Mouse (Mus musculus): ENCODE data around the gene Gucy2c. TPM values are rescaled to one million over a fixed set of nuclear protein-coding genes. Genes with fewer than 3 reads are reported as not detected.

Gene Gucy2c
- polyA plus RNA-seq, 1 experiment from 2014 or later = 75.1 TPM

- H3K9ac ChIP-seq = no peak overlapping the region
- H3K9me3 ChIP-seq = no peaks in the 10 kb centered on the region
- WGBS = 76% methylated on average over 10 of the region's 10 CpGs
- H3K4me3 ChIP-seq (replicated peaks) = no peak overlapping the region
- peaks cover 17% of the 10 kb centered on the region for H3K36me3 ChIP-seq
- no peaks in the 10 kb centered on the region for H3K27me3 ChIP-seq (replicated peaks)
- H3K27ac ChIP-seq = peak overlapping the region; percentile 10; the same call in 1 of the 2 replicates
- no peak overlapping the region for H3K4me2 ChIP-seq (replicated peaks)
- no peak for ATAC-seq
- peaks cover 19% of the 10 kb centered on the region for H3K4me1 ChIP-seq (replicated peaks)
Measured at GRCm38 (mm10) chr6:136811196-136811595, 29.6 kb upstream of the Gucy2c start.

- H3K27ac ChIP-seq = no peak overlapping the region
- 63% methylated on average over 13 of the region's 13 CpGs for WGBS
- no peak for ATAC-seq
- no peaks in the 10 kb centered on the region for H3K9me3 ChIP-seq
- peaks cover 19% of the 10 kb centered on the region for H3K4me1 ChIP-seq (replicated peaks)
- H3K4me2 ChIP-seq (replicated peaks) = peak overlapping the region; percentile 88
- H3K9ac ChIP-seq = peak overlapping the region; percentile 78; the same call in 1 of the 2 replicates
- peaks cover 7% of the 10 kb centered on the region for H3K36me3 ChIP-seq
- H3K27me3 ChIP-seq (replicated peaks) = no peaks in the 10 kb centered on the region
- peak overlapping the region; percentile 91 for H3K4me3 ChIP-seq (replicated peaks)
Measured at GRCm38 (mm10) chr6:136809673-136810072, 28.1 kb upstream of the Gucy2c start.

- Histone ChIP-seq H3K9me3 (no peaks in the 10 kb centered on the region), H3K9ac (peak overlapping the region; percentile 78), H3K27ac (peak overlapping the region; percentile 88), H3K4me2 (replicated peaks) (peak overlapping the region; percentile 88), H3K4me3 (replicated peaks) (peak overlapping the region; percentile 91), H3K36me3 (peaks cover 3% of the 10 kb centered on the region; the same call in 1 of the 2 replicates), H3K4me1 (replicated peaks) (peaks cover 19% of the 10 kb centered on the region), H3K27me3 (replicated peaks) (no peaks in the 10 kb centered on the region)
- no peak for ATAC-seq
- 19% methylated on average over 14 of the region's 14 CpGs for WGBS
Measured at GRCm38 (mm10) chr6:136809077-136809476, 27.5 kb upstream of the Gucy2c start.

- Histone ChIP-seq H3K27me3 (replicated peaks) (no peaks in the 10 kb centered on the region), H3K36me3 (0 out of 2 replicates have a peak, but pooled peaks cover 3% of the 10 kb centered on the region), H3K4me3 (replicated peaks) (peak overlapping the region; percentile 91), H3K9me3 (no peaks in the 10 kb centered on the region), H3K4me2 (replicated peaks) (peak overlapping the region; percentile 88), H3K9ac (peak overlapping the region; percentile 78), H3K4me1 (replicated peaks) (peaks cover 19% of the 10 kb centered on the region), H3K27ac (peak overlapping the region; percentile 88)
- ATAC-seq = peak; percentile 12
- WGBS = under 1% methylated on average over 28 of the region's 28 CpGs
Measured at GRCm38 (mm10) chr6:136808631-136809046, 27.1 kb upstream of the Gucy2c start.

- H3K4me2 ChIP-seq (replicated peaks) = peak within 1 kb of the TSS; percentile 88
- H3K4me3 ChIP-seq (replicated peaks) = peak within 1 kb of the TSS; percentile 91
- 0 out of 2 replicates have a peak, but pooled peaks cover 1% of the 10 kb centered on the region for H3K36me3 ChIP-seq
- H3K9ac ChIP-seq = peak within 1 kb of the TSS; percentile 78
- no peaks in the 10 kb centered on the region for H3K27me3 ChIP-seq (replicated peaks)
- 0% methylated on average over 34 of the region's 34 CpGs for WGBS
- ATAC-seq = peak; percentile 82
- H3K4me1 ChIP-seq (replicated peaks) = peaks cover 23% of the 10 kb centered on the region
- peak within 1 kb of the TSS; percentile 88 for H3K27ac ChIP-seq
- H3K9me3 ChIP-seq = no peaks in the 10 kb centered on the region
Measured at GRCm38 (mm10) chr6:136808014-136808417, 26.5 kb upstream of the Gucy2c start, which contains the start of gene H2afj. TSS of gene H2afj (plus strand) at chr6:136808244.

GRCm38 (mm10) chr6:136807395-136808013 lies 25.9 kb upstream of the Gucy2c start:
- whole genome bisulfite sequencing = 24% methylated on average over 18 of the region's 18 CpGs
- peak overlapping the region; percentile 63 for H3K4me2 ChIP-seq (replicated peaks)
- no peaks in the 10 kb centered on the region for H3K9me3 ChIP-seq
- peak; percentile 3 for ATAC-seq
- peak overlapping the region; percentile 88 for H3K27ac ChIP-seq
- peak overlapping the region; percentile 91 for H3K4me3 ChIP-seq (replicated peaks)
- H3K9ac ChIP-seq = peak overlapping the region; percentile 41
- H3K36me3 ChIP-seq = no peaks in the 10 kb centered on the region
- H3K27me3 ChIP-seq (replicated peaks) = no peaks in the 10 kb centered on the region
- H3K4me1 ChIP-seq (replicated peaks) = peaks cover 23% of the 10 kb centered on the region

- no peak for ATAC-seq
- H3K4me2 ChIP-seq (replicated peaks) = peak overlapping the region; percentile 63
- no peak overlapping the region for H3K4me3 ChIP-seq (replicated peaks)
- no peaks in the 10 kb centered on the region for H3K36me3 ChIP-seq
- WGBS = 57% methylated on average over 5 of the region's 5 CpGs
- no peak overlapping the region for H3K9ac ChIP-seq
- peak overlapping the region; percentile 88 for H3K27ac ChIP-seq
- no peaks in the 10 kb centered on the region for H3K27me3 ChIP-seq (replicated peaks)
- H3K9me3 ChIP-seq = no peaks in the 10 kb centered on the region
- peaks cover 23% of the 10 kb centered on the region for H3K4me1 ChIP-seq (replicated peaks)
Measured at GRCm38 (mm10) chr6:136806819-136807218, 25.3 kb upstream of the Gucy2c start.

- 71% methylated on average over 1 of the region's 1 CpGs for WGBS
- peaks cover 17% of the 10 kb centered on the region for H3K4me1 ChIP-seq (replicated peaks)
- H3K9me3 ChIP-seq = no peaks in the 10 kb centered on the region
Measured at GRCm38 (mm10) chr6:136805409-136805775, 23.8 kb upstream of the Gucy2c start.

GRCm38 (mm10) chr6:136804705-136805408 lies 23.3 kb upstream of the Gucy2c start:
- Histone ChIP-seq H3K4me1 (replicated peaks) (peaks cover 16% of the 10 kb centered on the region), H3K4me3 (replicated peaks) (peak overlapping the region; percentile 68), H3K27me3 (replicated peaks) (no peaks in the 10 kb centered on the region), H3K9me3 (no peaks in the 10 kb centered on the region), H3K27ac (peak overlapping the region; percentile 100), H3K36me3 (no peaks in the 10 kb centered on the region), H3K4me2 (replicated peaks) (peak overlapping the region; percentile 91), H3K9ac (0 out of 2 replicates have a peak overlapping the region, but pooled peaks have one; percentile 20)
- no peak for ATAC-seq
- 25% methylated on average over 9 of the region's 9 CpGs for WGBS

More at GRCm38 (mm10) chr6:136805409-136805775, 23.8 kb upstream of the Gucy2c start:
- Histone ChIP-seq H3K9ac (no peak overlapping the region), H3K4me2 (replicated peaks) (no peak overlapping the region), H3K27me3 (replicated peaks) (no peaks in the 10 kb centered on the region), H3K27ac (no peak overlapping the region), H3K36me3 (no peaks in the 10 kb centered on the region), H3K4me3 (replicated peaks) (no peak overlapping the region)
- ATAC-seq = no peak

GRCm38 (mm10) chr6:136803739-136804633 lies 22.4 kb upstream of the Gucy2c start, which contains the start of gene Hist4h4:
TSS of gene Hist4h4 (minus strand) at chr6:136804415.
- under 1% methylated on average over 50 of the region's 50 CpGs for WGBS
- ATAC-seq = peak; percentile 71
- Histone ChIP-seq H3K4me3 (replicated peaks) (peak within 1 kb of the TSS; percentile 68), H3K9me3 (no peaks in the 10 kb centered on the region), H3K36me3 (no peaks in the 10 kb centered on the region), H3K27me3 (replicated peaks) (no peaks in the 10 kb centered on the region), H3K9ac (peak within 1 kb of the TSS; percentile 91), H3K27ac (peak within 1 kb of the TSS; percentile 100), H3K4me1 (replicated peaks) (peaks cover 10% of the 10 kb centered on the region; the same call in 1 of the 2 replicates), H3K4me2 (replicated peaks) (peak within 1 kb of the TSS; percentile 91)

GRCm38 (mm10) chr6:136803093-136803738 lies 21.7 kb upstream of the Gucy2c start:
- peaks cover 10% of the 10 kb centered on the region; the same call in 1 of the 2 replicates for H3K4me1 ChIP-seq (replicated peaks)
- peak overlapping the region; percentile 91 for H3K4me2 ChIP-seq (replicated peaks)
- H3K9ac ChIP-seq = peak overlapping the region; percentile 91; the same call in 1 of the 2 replicates
- no peaks in the 10 kb centered on the region for H3K36me3 ChIP-seq
- peak overlapping the region; percentile 68 for H3K4me3 ChIP-seq (replicated peaks)
- ATAC-seq = 0 out of 2 replicates have a peak, but pooled peaks have one; percentile 0
- 12% methylated on average over 12 of the region's 12 CpGs for WGBS
- H3K27me3 ChIP-seq (replicated peaks) = no peaks in the 10 kb centered on the region
- peak overlapping the region; percentile 100 for H3K27ac ChIP-seq
- H3K9me3 ChIP-seq = no peaks in the 10 kb centered on the region
